Mouse (Mus musculus) E14TG2a.4 (cell line): ENCODE measurements around the gene Mef2d.

Experiments
- CTCF ChIP-seq: conservative IDR thresholded peaks from 2 replicates; pipeline ENCODE4 v1.5.1; 2014; ENCODE audit warnings: low read length
- POU5F1 ChIP-seq: IDR thresholded peaks from 2 replicates; pipeline ENCODE4 v1.6.1; 2014; ENCODE audit warnings: low read length, borderline replicate concordance

- TF ChIP-seq CTCF (no peak), POU5F1 (no peak)
Measured at GRCm38 (mm10) chr3:88201640-88202039, 59.5 kb downstream of the Mef2d start.
